Mouse (Mus musculus) liver, embryonic 14.5 days (tissue): ENCODE results near the gene Gm20683. TPM values are rescaled to one million over a fixed set of nuclear protein-coding genes. Genes with fewer than 3 reads are reported as not detected.

Experiments
- ATAC-seq: fragments of 200-750 bp; cut with Nextera tagmentation; 2 replicates; pipeline ENCODE4 v1.8.0; 2017; ENCODE audit warnings: moderate number of reproducible peaks, mild to moderate bottlenecking, moderate library complexity; ENCODE audit not compliant: insufficient read depth
- DNase-seq, 3 experiments: peaks; one replicate each; pipeline ENCODE4 v3.0.0-alpha.2; 2012 to 2013; ENCODE audit warnings: low read depth in 3 of 3, low spot score in 3 of 3
- H3K27ac ChIP-seq: fragments of 300-500 bp; sonication (generic); 2 replicates; pipeline ENCODE4 v1.5.1; 2014; ENCODE audit warnings: moderate library complexity, mild to moderate bottlenecking, control low read depth, inconsistent platforms
- H3K27me3 ChIP-seq: fragments of 300-500 bp; sonication (generic); 2 replicates; pipeline ENCODE4 v1.6.1; 2014; ENCODE audit warnings: mild to moderate bottlenecking, low read length, moderate library complexity; ENCODE audit not compliant: control insufficient read depth, insufficient read depth
- H3K36me3 ChIP-seq: fragments of 300-500 bp; sonication (generic); replicated peaks from 2 replicates; pipeline ENCODE4 v1.6.1; 2014; ENCODE audit warnings: low read depth; ENCODE audit not compliant: control insufficient read depth, insufficient read depth
- H3K4me1 ChIP-seq, 2 experiments: fragments of 200-500 bp in 1 of 2; fragments of 300-500 bp in 1 of 2; sonication (generic) in 1 of 2; replicated peaks; 2 replicates each; pipeline ENCODE4 v1.6.1; 2012 to 2014; ENCODE audit warnings: antibody characterized with exemption in 1 of 2, inconsistent platforms in 1 of 2, low read length in 1 of 2; ENCODE audit not compliant: control insufficient read depth in 2 of 2, insufficient read depth in 2 of 2
- H3K4me2 ChIP-seq: fragments of 300-500 bp; sonication (generic); 2 replicates; pipeline ENCODE4 v1.6.1; 2014; ENCODE audit warnings: low read depth, mild to moderate bottlenecking, control low read depth, moderate library complexity
- H3K4me3 ChIP-seq, 2 experiments: fragments of 200-500 bp in 1 of 2; fragments of 300-500 bp in 1 of 2; sonication (generic) in 1 of 2; 2 replicates each; pipeline ENCODE4 v1.5.1; 2012 to 2014; ENCODE audit warnings: low read depth in 2 of 2, low read length in 2 of 2, mild to moderate bottlenecking in 2 of 2, control low read depth in 1 of 2, inconsistent platforms in 1 of 2, moderate library complexity in 1 of 2; ENCODE audit not compliant: insufficient read depth in 1 of 2
- H3K9ac ChIP-seq: fragments of 300-500 bp; sonication (generic); replicated peaks from 2 replicates; pipeline ENCODE4 v1.6.1; 2014; ENCODE audit warnings: mild to moderate bottlenecking, control low read depth, moderate library complexity
- H3K9me3 ChIP-seq: fragments of 300-500 bp; sonication (generic); 2 replicates; pipeline ENCODE4 v1.6.1; 2016; ENCODE audit warnings: low read length, mixed read lengths; ENCODE audit not compliant: control insufficient read depth
- CTCF ChIP-seq: IDR thresholded peaks from 2 replicates; pipeline ENCODE4 v1.5.1; 2016; ENCODE audit warnings: antibody characterized with exemption, low read depth, control low read depth
- EP300 ChIP-seq: IDR thresholded peaks from 2 replicates; pipeline ENCODE4 v1.6.1; 2016; ENCODE audit warnings: antibody characterized with exemption, low read depth
- WGBS: fragments of 180-500 bp; shearing (Covaris S2); extraction: QIAGEN DNeasy Blood & Tissue Kit; methylation state at CpG from one replicate; pipeline ENCODE4 v1.1.7; 2014; ENCODE audit not compliant: insufficient replicate concordance; 5-methylcytosine and 5-hydroxymethylcytosine counted together
- polyA plus RNA-seq, 2 experiments: library from polyadenylated mRNA; depleted of rRNA in 1 of 2; stranded (reverse) in 1 of 2; unstranded in 1 of 2; fragments of >200 nt; fragmentation: Nextera tagmentation in 1 of 2; extraction: Ambion mirVana in 1 of 2; gene quantifications; 2 replicates each; pipeline versions ENCODE4 v1.2.1 to v1.2.3; 2012 to 2014

Gm20683 gene
- polyA plus RNA-seq, 2 experiments: 3.3 TPM; not detected in 1

DNA sequence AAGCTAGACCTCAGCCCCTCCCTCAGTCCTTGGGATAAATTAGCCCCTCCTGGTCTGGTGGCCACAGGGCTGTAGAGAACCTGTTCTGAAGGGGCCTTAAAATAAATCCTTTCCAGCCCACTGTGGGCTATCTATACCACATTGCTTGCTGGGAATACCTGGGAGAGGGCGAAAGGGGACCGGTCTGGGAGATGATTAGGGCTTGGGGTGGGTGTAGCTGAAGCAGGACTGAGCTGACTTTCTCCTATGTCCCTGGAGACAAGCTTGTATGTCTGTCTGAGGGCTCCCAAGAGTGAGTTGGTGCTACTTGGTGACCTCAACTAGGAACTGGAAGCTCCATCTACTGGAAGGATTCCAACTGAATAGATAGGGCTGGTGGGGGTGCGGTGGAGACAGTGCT, 35.5 kb upstream of the Gm20683 start:
- WGBS: 78% methylated on average over 3 of the region's 3 CpGs

DNA sequence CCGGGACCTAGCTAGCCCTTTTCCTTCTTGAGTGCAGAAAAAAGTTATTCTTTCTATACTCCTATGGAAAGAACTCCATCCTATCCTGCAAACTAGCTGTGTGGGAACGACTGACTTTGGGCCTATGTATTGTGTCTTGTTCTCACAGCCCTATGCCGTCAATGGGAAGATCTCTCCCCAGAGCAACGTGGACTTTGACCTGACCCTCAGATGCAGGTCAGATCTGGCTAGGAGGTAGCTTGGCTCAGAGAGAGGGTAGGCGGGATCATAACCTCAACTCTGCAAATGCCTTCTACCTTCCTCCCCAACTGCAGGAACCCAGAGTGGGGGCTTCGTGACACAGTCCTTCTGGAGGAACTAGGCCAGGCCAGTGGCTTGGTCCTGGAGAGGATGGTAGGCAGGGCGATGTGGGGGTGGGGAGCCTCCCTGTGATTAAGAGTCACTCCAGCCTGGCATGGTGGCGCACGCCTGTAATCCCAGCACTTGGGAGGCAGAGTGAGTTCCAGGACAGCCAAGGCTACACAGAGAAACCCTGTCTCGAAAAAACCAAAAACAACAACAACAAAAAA, 34.9 kb upstream of the Gm20683 start:
- DNase-seq: no peak
- Histone ChIP-seq H3K4me3 (peak overlapping the region; percentile 91 to 93), H3K9ac (peak overlapping the region; percentile 75), H3K4me2 (peak overlapping the region; percentile 94), H3K36me3 (peaks cover 3% of the 10 kb centered on the region; the same call in 1 of the 2 replicates), H3K27ac (no peak overlapping the region), H3K27me3 (no peaks in the 10 kb centered on the region), H3K4me1 (peaks cover 4 to 21% of the 10 kb centered on the region in 2 experiments), H3K9me3 (no peaks in the 10 kb centered on the region)
- TF ChIP-seq EP300 (no peak), CTCF (no peak)
- WGBS: 64% methylated on average over 10 of the region's 10 CpGs
- ATAC-seq: no peak

More for the DNA sequence above, 35.5 kb upstream of the Gm20683 start:
- Histone ChIP-seq H3K27ac (no peak overlapping the region), H3K4me3 (no peak overlapping the region), H3K9ac (no peak overlapping the region), H3K4me1 (peaks cover 4 to 26% of the 10 kb centered on the region in 2 experiments), H3K27me3 (no peaks in the 10 kb centered on the region), H3K9me3 (no peaks in the 10 kb centered on the region), H3K36me3 (peaks cover 3% of the 10 kb centered on the region; the same call in 1 of the 2 replicates), H3K4me2 (peak overlapping the region; percentile 94)
- no peak for TF ChIP-seq CTCF
- no peak for TF ChIP-seq EP300
- DNase-seq (no peak), ATAC-seq (no peak)

DNA sequence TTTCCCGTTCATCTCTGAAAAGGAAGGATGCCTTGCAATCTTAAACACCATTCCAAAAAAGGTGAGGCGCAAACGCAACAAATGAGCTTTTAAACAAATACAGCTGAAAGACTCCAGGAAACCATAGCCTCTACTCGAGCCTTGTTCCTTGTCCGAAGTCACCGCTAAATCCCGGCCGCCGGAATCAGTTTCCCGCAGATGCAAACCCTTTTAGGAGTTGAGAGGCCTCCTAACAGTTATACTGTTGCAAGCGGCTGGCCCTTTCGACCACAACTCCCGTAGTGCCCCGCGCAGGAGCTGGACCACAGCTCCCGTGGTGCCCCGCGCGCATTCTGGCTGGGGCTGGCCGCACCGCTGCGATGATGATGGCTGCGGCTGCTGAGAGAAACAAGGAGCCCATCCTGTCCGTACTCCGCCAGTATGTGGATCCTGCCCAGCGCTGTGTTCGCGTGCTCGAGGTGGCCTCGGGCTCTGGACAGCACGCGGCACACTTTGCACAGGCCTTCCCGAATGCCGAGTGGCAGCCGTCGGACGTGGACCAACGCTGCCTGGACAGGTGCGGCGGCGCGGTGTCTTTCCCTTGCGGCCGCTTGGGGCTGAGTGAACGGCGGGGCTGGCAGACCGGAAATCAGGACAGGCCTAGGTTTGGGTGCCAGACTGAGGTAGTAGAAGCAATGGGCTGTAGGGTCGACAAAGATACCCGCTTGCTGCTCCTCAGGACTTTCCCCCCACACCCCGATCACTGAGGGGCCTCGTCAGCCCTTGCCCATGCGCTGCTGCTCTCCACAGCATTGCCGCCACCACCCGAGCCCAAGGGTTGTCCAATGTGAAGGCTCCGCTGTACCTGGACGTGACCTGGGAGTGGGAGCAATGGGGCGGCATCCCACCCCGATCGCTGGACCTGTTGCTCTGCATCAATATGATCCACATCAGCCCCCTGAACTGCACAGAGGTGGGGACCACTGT, 33.9 kb upstream of the Gm20683 start:
- Histone ChIP-seq H3K4me1 (peaks cover 4 to 13% of the 10 kb centered on the region in 2 experiments), H3K27me3 (no peaks in the 10 kb centered on the region), H3K9me3 (no peaks in the 10 kb centered on the region), H3K9ac (peak overlapping the region; percentile 75), H3K4me2 (peak overlapping the region; percentile 94), H3K27ac (peak overlapping the region; percentile 86), H3K4me3 (peak overlapping the region; percentile 91 to 93), H3K36me3 (peaks cover 3% of the 10 kb centered on the region; the same call in 1 of the 2 replicates)
- WGBS: under 1% methylated on average over 59 of the region's 59 CpGs
- TF ChIP-seq CTCF (peak; percentile 61), EP300 (no peak)
- DNase-seq (peak; percentile 68 to 73 (median 72)), ATAC-seq (peak; percentile 86)

DNA sequence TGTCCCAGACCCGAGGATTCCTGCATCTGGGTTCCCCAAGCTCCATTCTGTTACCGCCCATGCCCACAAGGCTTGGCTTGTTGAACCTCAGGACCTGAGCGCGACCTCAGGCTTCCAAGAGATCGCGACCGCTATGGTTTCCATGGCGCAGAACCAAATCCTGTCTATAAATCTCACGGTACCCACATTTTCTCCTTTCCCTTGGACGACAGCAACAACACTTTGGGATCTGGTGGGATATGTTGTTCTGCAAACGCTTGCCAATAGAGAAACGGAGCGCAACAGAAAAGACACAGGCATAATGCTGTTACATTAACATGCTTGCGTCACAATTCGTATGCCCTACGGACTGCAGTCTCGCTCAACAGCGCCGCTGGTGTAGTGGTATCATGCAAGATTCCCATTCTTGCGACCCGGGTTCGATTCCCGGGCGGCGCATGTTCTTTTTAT, 33.2 kb upstream of the Gm20683 start, which contains the start of gene Mettl26:
Gene Mettl26 (plus strand): TSS at position 354 of the 450 bp plus-strand sequence.
- Histone ChIP-seq H3K4me1 (peaks cover 4 to 13% of the 10 kb centered on the region in 2 experiments), H3K4me2 (peak within 1 kb of the TSS; percentile 94), H3K9me3 (no peaks in the 10 kb centered on the region), H3K4me3 (peak within 1 kb of the TSS; percentile 91 to 93), H3K36me3 (peaks cover 3% of the 10 kb centered on the region; the same call in 1 of the 2 replicates), H3K9ac (peak within 1 kb of the TSS; percentile 75), H3K27me3 (no peaks in the 10 kb centered on the region), H3K27ac (peak within 1 kb of the TSS; percentile 86)
- DNase-seq: peak; percentile 77
- WGBS: under 1% methylated on average over 25 of the region's 25 CpGs
- peak; percentile 79 for ATAC-seq
- TF ChIP-seq CTCF (0 out of 2 replicates have a peak, but pooled peaks have one; percentile 39), EP300 (no peak)
